Mouse (Mus musculus) liver, adult (tissue): ENCODE data around the gene Pi16.

Experiments used
- GATA4 ChIP-seq: IDR thresholded peaks from 2 replicates; pipeline ENCODE4 v1.6.1; 2014; ENCODE audit warnings: mild to moderate bottlenecking, low read length; ENCODE audit not compliant: insufficient replicate concordance

Gene Pi16

DNA sequence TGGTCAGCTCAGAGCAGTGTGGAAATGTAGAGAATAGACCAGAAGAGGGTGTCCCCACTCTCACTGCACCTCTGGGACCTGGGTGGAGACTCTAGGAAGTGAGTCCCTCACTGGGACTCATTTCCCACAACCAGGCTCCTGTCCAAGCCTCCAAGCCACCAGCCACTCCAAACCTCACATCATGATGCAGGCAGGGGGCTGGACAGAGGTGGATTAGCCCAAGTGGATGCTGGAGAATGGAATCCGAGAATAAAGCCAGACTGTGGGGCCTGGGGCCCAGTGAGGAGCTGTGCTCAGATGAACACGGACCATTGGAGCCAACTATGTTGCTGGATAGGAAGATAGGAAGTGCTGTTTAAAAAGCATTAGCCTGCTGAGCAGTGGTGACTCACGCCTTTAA lies 589 bp upstream of the Pi16 start:
- no peak for TF ChIP-seq GATA4

- no peak for TF ChIP-seq GATA4
Measured at GRCm38 (mm10) chr17:29318731-29319250, 1.3 kb downstream of the Pi16 start.

DNA sequence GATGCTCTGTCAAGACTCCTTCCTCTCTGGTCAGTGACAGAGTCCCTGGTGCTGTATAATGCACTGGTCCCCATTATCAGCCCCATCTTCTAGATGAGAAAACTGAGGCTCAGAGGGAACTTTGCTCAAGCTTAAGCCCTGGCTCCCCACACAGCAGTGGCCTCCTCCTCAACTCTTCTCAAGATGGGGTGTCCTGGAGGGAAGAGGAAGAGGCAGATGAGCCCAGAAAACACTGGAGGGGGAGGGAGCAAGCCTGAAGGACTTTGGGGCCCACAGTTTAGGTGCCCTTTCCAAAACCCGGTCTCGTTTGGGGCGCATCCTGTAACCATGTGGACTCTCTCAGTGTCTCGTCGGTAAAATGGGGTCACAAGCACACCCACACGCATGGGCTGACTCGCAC lies 2.0 kb downstream of the Pi16 start:
- TF ChIP-seq GATA4 = no peak

GRCm38 (mm10) chr17:29319881-29320639 lies 2.6 kb downstream of the Pi16 start:
- TF ChIP-seq GATA4 = peak; percentile 85

GRCm38 (mm10) chr17:29321765-29322602 lies 4.5 kb downstream of the Pi16 start:
- no peak for TF ChIP-seq GATA4

DNA sequence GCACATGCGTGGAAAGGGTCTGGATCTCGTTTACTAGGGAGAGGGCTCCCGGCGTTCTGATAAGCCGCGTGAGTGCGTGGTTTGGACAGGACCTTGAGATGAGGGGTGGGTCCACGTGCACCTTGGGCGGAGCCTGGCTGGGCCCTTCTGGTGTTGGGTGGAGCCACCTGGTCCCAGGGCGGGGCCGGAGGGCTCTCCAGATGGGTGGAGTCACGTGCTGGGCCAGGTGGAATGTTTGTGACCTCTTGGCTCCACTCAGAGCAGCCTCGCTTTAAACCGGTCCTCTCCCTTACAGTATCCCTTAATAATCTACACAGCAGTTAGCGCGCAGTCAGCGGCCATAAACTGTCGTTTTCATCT lies 5.1 kb downstream of the Pi16 start:
- no peak for TF ChIP-seq GATA4

DNA sequence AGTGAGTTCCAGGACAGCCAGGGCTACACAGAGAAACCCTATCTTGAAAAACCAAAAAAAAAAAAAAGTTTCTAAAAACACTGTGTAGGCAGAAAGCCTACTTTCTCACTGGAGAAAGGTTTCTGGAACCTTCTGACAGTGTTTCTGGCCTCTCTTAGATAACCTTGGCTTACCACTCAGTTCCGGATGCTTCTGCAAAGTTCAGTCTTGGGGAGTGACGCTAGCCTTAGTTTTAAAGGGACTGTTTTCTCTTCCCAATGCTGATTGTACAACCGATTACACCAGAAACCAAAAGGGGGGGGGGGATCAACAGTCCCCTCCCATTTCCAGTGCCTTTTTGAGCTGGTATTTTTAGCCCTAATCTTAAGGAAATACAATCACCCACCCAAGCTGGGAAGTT lies 6.1 kb downstream of the Pi16 start:
- TF ChIP-seq GATA4 = peak; percentile 85

GRCm38 (mm10) chr17:29325831-29326230 lies 8.4 kb downstream of the Pi16 start:
- no peak for TF ChIP-seq GATA4

- TF ChIP-seq GATA4 = no peak
Measured at GRCm38 (mm10) chr17:29326531-29327529, 9.3 kb downstream of the Pi16 start.

DNA sequence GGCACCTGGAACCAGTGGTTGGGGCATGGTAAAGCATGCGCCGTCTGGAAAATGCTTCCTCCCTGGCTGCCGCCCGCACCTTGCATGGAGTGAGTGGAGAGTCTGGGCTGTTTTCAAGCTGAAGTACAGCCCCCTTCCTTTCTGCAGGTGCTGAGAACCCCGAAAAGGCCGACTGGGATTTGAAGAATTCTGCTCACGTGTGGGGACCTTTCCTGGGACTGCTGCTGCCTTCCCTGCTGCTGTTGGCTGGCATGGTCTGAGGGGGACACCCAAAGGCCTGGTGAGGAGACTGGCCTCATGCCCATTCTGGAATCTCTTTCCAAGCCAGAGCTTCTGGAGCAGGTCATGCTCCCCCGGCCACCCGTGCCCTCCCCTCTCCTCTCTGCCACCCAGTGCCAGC lies 10.2 kb downstream of the Pi16 start:
- no peak for TF ChIP-seq GATA4

DNA sequence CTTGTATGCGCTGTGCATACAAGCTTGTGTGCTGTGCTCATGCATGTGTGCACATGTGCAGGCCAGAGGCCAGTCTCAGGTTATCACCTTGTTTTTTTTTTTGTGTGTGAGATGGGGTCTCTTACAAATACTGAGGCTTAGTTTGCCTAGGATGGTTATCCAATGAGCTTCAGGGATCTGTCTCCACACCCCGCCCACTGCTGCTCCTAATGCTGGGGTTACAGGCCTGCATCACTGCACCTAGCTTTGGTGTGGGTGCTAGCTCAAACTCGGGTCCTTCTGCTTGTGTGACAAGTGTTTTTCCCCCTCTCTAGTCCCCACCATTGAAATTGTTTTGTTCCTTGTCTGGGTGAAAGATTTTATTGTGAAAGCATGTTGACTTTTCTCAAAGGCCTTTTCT lies 12.7 kb downstream of the Pi16 start:
- TF ChIP-seq GATA4 = no peak

- TF ChIP-seq GATA4 = no peak
Measured at GRCm38 (mm10) chr17:29330671-29331410, 13.4 kb downstream of the Pi16 start.

DNA sequence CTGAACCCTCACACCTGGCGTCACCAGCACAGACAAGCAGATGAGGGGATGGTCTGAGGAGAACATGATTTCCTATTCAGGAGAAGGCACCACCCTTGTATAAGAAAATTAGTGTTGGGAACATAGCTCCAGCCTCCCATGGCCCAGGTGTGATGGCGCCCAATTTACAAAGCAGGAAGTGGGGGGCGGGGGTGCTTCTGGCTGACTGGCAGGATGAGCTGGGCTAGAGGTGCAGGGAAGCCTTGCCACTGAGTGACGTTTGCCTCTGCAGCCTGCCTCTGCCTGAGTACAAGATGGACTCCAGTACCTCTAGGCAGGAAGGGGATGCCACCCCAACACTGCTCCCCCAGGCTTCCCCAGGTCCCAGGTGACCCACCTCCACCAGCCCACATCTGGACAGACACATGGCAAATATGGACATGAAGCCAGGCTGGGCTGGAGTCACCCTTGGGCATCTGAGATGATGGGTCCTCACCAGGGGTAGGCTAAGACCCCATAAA lies 14.8 kb downstream of the Pi16 start:
- TF ChIP-seq GATA4 = no peak

GRCm38 (mm10) chr17:29336266-29336990 lies 18.9 kb downstream of the Pi16 start:
- no peak for TF ChIP-seq GATA4
